In the genomic region with DNA sequence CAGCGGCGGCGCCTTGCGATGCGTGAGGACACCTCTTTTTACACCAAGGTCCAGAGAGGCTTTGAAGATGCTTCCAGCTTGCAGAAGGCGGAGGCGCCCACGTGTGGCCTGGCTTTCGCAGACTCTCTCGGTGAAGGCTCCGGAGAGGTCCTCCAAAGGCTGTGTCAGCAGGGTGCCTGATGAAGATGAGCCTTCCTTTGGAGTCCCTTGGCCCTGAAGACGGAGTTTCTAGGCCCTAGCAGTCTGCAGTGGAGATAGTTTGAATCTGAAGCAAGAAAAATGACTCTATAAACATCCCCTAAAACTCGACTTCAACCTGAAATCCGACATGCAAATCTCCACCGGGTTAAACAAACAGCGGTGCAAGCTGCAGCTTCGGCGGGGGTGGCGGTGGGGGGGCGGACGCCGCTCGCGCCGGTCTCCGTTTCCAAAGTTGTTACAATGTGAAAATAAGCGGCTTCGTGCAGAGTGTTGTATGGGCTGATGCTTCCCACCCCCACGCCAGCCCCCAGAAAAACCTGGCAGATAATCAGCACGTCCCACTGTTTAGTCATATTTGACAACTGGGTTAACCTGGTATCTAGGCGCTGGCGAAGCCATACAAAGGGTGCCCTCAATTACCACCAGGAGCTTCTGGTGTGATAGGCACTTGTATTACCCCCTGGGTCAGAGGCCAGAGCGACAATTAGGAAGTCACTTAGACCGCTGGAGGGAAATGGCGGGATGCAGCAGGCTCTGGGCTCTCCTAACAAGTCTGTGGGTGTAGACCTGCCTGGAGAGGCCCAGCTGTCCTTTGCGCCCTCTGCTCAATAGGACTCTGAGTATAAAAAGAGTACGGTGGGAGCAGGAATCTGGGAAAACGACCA, we compare ENCODE assay signal across 9 mouse cellular contexts. TPM values are rescaled to one million over a fixed set of nuclear protein-coding genes. Genes with fewer than 3 reads are reported as not detected.
A peak's percentile ranks its signal among the peaks of the same experiment; 100 is the strongest.
DNase-seq lines count a peak whose midpoint lies in the region; ATAC-seq and TF ChIP-seq lines count a peak whose summit lies in the region.
"Had no signal": no experiment of that assay in that cellular context is flagged by ENCODE, and none has a peak within 500 bp of the region (broad histone marks: within the 10 kb centered on the region; RNA-seq: fewer than 3 reads in every experiment).

No protein-coding gene starts in this region.

- peak overlapping the region; percentile 46 for H3K4me3 ChIP-seq in embryonic facial prominence, embryonic 14.5 days (ENCODE audit: low read depth, low read length)
- peak overlapping the region; percentile 0; the same call in 1 of the 2 replicates for H3K4me3 ChIP-seq in hindbrain, embryonic 16.5 days (ENCODE audit: low read length)
- H3K4me3 ChIP-seq in liver, postnatal 0 days (ENCODE audit: low read depth, low read length), result peak overlapping the region; percentile 26; the same call in 1 of the 2 replicates

- 2% methylated on average over 38 of the region's 38 CpGs for WGBS in embryonic facial prominence, embryonic 14.5 days
- 3% methylated on average over 38 of the region's 38 CpGs for WGBS in hindbrain, embryonic 16.5 days
- WGBS in liver, postnatal 0 days (ENCODE audit: insufficient replicate concordance), result 2% methylated on average over 38 of the region's 38 CpGs

- TF ChIP-seq EP300 in liver, postnatal 0 days (IDR thresholded peaks at IDR 0.05; ENCODE audit: low read depth), result no peak

- ATAC-seq in embryonic facial prominence, embryonic 14.5 days (ENCODE audit: low read depth), result no peak
- ATAC-seq in hindbrain, embryonic 16.5 days, result no peak
- no peak for ATAC-seq in liver, postnatal 0 days

- no peak overlapping the region; the same call in 1 of the 2 replicates for H3K27ac ChIP-seq in embryonic facial prominence, embryonic 14.5 days (replicated peaks; ENCODE audit: low read depth, low read length)
- H3K27ac ChIP-seq in hindbrain, embryonic 16.5 days (ENCODE audit: low read depth, low read length), result no peak overlapping the region
- H3K27ac ChIP-seq in liver, postnatal 0 days (ENCODE audit: low read depth), result no peak overlapping the region

- H3K4me1 ChIP-seq in embryonic facial prominence, embryonic 14.5 days (ENCODE audit: control insufficient read depth, insufficient read depth, low read length), result peaks cover 19% of the 10 kb centered on the region
- peaks cover 21% of the 10 kb centered on the region for H3K4me1 ChIP-seq in hindbrain, embryonic 16.5 days (ENCODE audit: control insufficient read depth, insufficient read depth, low read depth, low read length)
- peaks cover 29% of the 10 kb centered on the region for H3K4me1 ChIP-seq in liver, postnatal 0 days (ENCODE audit: insufficient read depth)

- peaks cover 84% of the 10 kb centered on the region for H3K27me3 ChIP-seq in embryonic facial prominence, embryonic 14.5 days (replicated peaks; ENCODE audit: control insufficient read depth, insufficient read depth, low read length)
- H3K27me3 ChIP-seq in hindbrain, embryonic 16.5 days (replicated peaks; ENCODE audit: control insufficient read depth, insufficient read depth, low read length), result peaks cover 39% of the 10 kb centered on the region
- peaks cover 94% of the 10 kb centered on the region for H3K27me3 ChIP-seq in liver, postnatal 0 days (ENCODE audit: insufficient read depth, low read length)
- H3K27me3 ChIP-seq in splenic B cell, adult 2 months (ENCODE audit: control insufficient read depth, insufficient read depth, low read length, poor library complexity, severe bottlenecking), result peaks cover 2% of the 10 kb centered on the region

- peak; percentile 18 for DNase-seq in thymus, postnatal 0 days (ENCODE audit: low spot score)
- DNase-seq in thymus, adult 18-20 months, result no peak
- DNase-seq in embryonic facial prominence, embryonic 14.5 days (ENCODE audit: low spot score), result peak; percentile 47
- no peak for DNase-seq in liver, postnatal 0 days
- peak; percentile 52 for DNase-seq in splenic B cell, adult 2 months (ENCODE audit: low read depth, low spot score)
- no peak for DNase-seq in adrenal gland, postnatal 4 days (ENCODE audit: low spot score in 2 of 2)
- DNase-seq in MN1 (ENCODE audit: low spot score), result no peak

- 0 out of 2 replicates have a peak overlapping the region, but pooled peaks have one; percentile 15 for H3K9ac ChIP-seq in embryonic facial prominence, embryonic 14.5 days (ENCODE audit: low read depth, low read length)
- H3K9ac ChIP-seq in hindbrain, embryonic 16.5 days (ENCODE audit: low read depth, low read length), result no peak overlapping the region
- no peak overlapping the region for H3K9ac ChIP-seq in liver, postnatal 0 days (replicated peaks)

- H3K9me3 ChIP-seq in embryonic facial prominence, embryonic 14.5 days (ENCODE audit: control insufficient read depth, low read length), result no peaks in the 10 kb centered on the region
- H3K9me3 ChIP-seq in hindbrain, embryonic 16.5 days (ENCODE audit: control insufficient read depth, low read length), result no peaks in the 10 kb centered on the region
- H3K9me3 ChIP-seq in liver, postnatal 0 days (ENCODE audit: low read length), result no peaks in the 10 kb centered on the region

- peak; percentile 20; the same call in 1 of the 2 replicates for TF ChIP-seq CTCF in liver, postnatal 0 days (IDR thresholded peaks at IDR 0.05; ENCODE audit: low read depth)

- no peaks in the 10 kb centered on the region for H3K36me3 ChIP-seq in embryonic facial prominence, embryonic 14.5 days (ENCODE audit: control insufficient read depth, insufficient read depth, low read length)
- no peaks in the 10 kb centered on the region for H3K36me3 ChIP-seq in hindbrain, embryonic 16.5 days (ENCODE audit: control insufficient read depth, insufficient read depth, low read length)
- no peaks in the 10 kb centered on the region for H3K36me3 ChIP-seq in liver, postnatal 0 days (replicated peaks; ENCODE audit: insufficient read depth, low read length)
- no peaks in the 10 kb centered on the region for H3K36me3 ChIP-seq in splenic B cell, adult 2 months (ENCODE audit: control insufficient read depth, insufficient read depth, low read length, poor library complexity, severe bottlenecking)

- peak overlapping the region; percentile 72 for H3K4me2 ChIP-seq in embryonic facial prominence, embryonic 14.5 days (ENCODE audit: low read depth, low read length)
- H3K4me2 ChIP-seq in hindbrain, embryonic 16.5 days (ENCODE audit: low read length), result peak overlapping the region; percentile 20
- peak overlapping the region; percentile 18; the same call in 1 of the 2 replicates for H3K4me2 ChIP-seq in liver, postnatal 0 days (ENCODE audit: low read depth, low read length)

RNA-seq across cellular contexts. Expression of a gene that starts 0.9 kb away (rescaled TPM):
- 0.03 TPM in 1 of 2 replicates, not detected in the other for polyA plus RNA-seq in thymus, postnatal 0 days (2015; fragmentation: Nextera tagmentation; extraction: Ambion mirVana)
- 1.2 and 1.5 TPM in 2 replicates for polyA plus RNA-seq in embryonic facial prominence, embryonic 14.5 days (2014; fragmentation: Nextera tagmentation; extraction: Ambion mirVana)
- 0.35 and 0.96 TPM in 2 replicates for polyA plus RNA-seq in hindbrain, embryonic 16.5 days (2015; fragmentation: Nextera tagmentation; extraction: Ambion mirVana)
- polyA plus RNA-seq in liver, postnatal 0 days (2015; fragmentation: Nextera tagmentation; extraction: Ambion mirVana), result not detected in 2 replicates
- total RNA-seq in adrenal gland, postnatal 4 days (2021), result under 1 TPM in 1 of 2 experiments, not detected in 1; 0.20 TPM
- total RNA-seq: heart, postnatal 14 days had no signal

RNA-seq across cellular contexts. Expression of a gene that starts 41.6 kb away (rescaled TPM):
- polyA plus RNA-seq in thymus, postnatal 0 days (2015; fragmentation: Nextera tagmentation; extraction: Ambion mirVana), result 7.1 and 7.6 TPM in 2 replicates
- polyA plus RNA-seq in embryonic facial prominence, embryonic 14.5 days (2014; fragmentation: Nextera tagmentation; extraction: Ambion mirVana), result 12.7 and 14.2 TPM in 2 replicates
- 8.2 and 8.4 TPM in 2 replicates for polyA plus RNA-seq in hindbrain, embryonic 16.5 days (2015; fragmentation: Nextera tagmentation; extraction: Ambion mirVana)
- polyA plus RNA-seq in liver, postnatal 0 days (2015; fragmentation: Nextera tagmentation; extraction: Ambion mirVana), result 20.5 and 21.9 TPM in 2 replicates
- total RNA-seq in adrenal gland, postnatal 4 days (2021), result 10 to 100 TPM; 15.1 to 22.8 TPM

RNA-seq across cellular contexts. Expression of a gene that starts 41.7 kb away (rescaled TPM):
- 29.7 and 30.9 TPM in 2 replicates for polyA plus RNA-seq in thymus, postnatal 0 days (2015; fragmentation: Nextera tagmentation; extraction: Ambion mirVana)
- polyA plus RNA-seq in embryonic facial prominence, embryonic 14.5 days (2014; fragmentation: Nextera tagmentation; extraction: Ambion mirVana), result 23.8 and 25.5 TPM in 2 replicates
- 20.9 and 23.8 TPM in 2 replicates for polyA plus RNA-seq in hindbrain, embryonic 16.5 days (2015; fragmentation: Nextera tagmentation; extraction: Ambion mirVana)
- 18.4 and 21.4 TPM in 2 replicates for polyA plus RNA-seq in liver, postnatal 0 days (2015; fragmentation: Nextera tagmentation; extraction: Ambion mirVana)
- total RNA-seq in adrenal gland, postnatal 4 days (2021), result 10 to 100 TPM; 25.3 to 28.8 TPM

RNA-seq across cellular contexts. Expression of a gene that starts 52.1 kb away (rescaled TPM):
- 90.4 and 92.0 TPM in 2 replicates for polyA plus RNA-seq in thymus, postnatal 0 days (2015; fragmentation: Nextera tagmentation; extraction: Ambion mirVana)
- polyA plus RNA-seq in embryonic facial prominence, embryonic 14.5 days (2014; fragmentation: Nextera tagmentation; extraction: Ambion mirVana), result 90.7 and 98.7 TPM in 2 replicates
- polyA plus RNA-seq in hindbrain, embryonic 16.5 days (2015; fragmentation: Nextera tagmentation; extraction: Ambion mirVana), result 97.0 and 110 TPM in 2 replicates
- polyA plus RNA-seq in liver, postnatal 0 days (2015; fragmentation: Nextera tagmentation; extraction: Ambion mirVana), result 34.4 and 36.5 TPM in 2 replicates
- total RNA-seq in adrenal gland, postnatal 4 days (2021), result 10 to 100 TPM; 54.5 to 56.9 TPM

Comparison
In these comparisons a context has a peak if more than half of its experiments do, and no peak if none do; other contexts are left out.
1. DNase-seq: peak in thymus, postnatal 0 days (single experiment), embryonic facial prominence, embryonic 14.5 days (single experiment) and splenic B cell, adult 2 months (single experiment); none in thymus, adult 18-20 months (0 of 2), liver, postnatal 0 days (single experiment), adrenal gland, postnatal 4 days (0 of 2) and MN1 (single experiment).
2. H3K4me2 ChIP-seq: peak in every context shown above with its lines; median percentile 72 in embryonic facial prominence, embryonic 14.5 days; 20 in hindbrain, embryonic 16.5 days; 18 in liver, postnatal 0 days.
3. Peak in every context shown above with its lines, with median percentiles within 50 percentile points of each other: H3K4me3 ChIP-seq.